Mouse (Mus musculus) CH12.LX (cell line): ENCODE data around the gene Nfe2l1.

Experiments used
- CHD2 ChIP-seq: IDR thresholded peaks from 2 replicates; pipeline ENCODE4 v1.6.1; 2011; ENCODE audit warnings: low read length, improper control_type of control experiment
- CTCF ChIP-seq, 2 experiments: IDR thresholded peaks in 1 of 2; conservative IDR thresholded peaks in 1 of 2; 2 replicates each; pipeline ENCODE4 v1.5.1; 2011 to 2012; ENCODE audit warnings: low read depth in 2 of 2, low read length in 2 of 2, improper control_type of control experiment in 1 of 2, inconsistent platforms in 1 of 2, mild to moderate bottlenecking in 1 of 2, moderate library complexity in 1 of 2
- EP300 ChIP-seq: IDR thresholded peaks from 2 replicates; pipeline ENCODE4 v1.6.1; 2011; ENCODE audit warnings: low read length, improper control_type of control experiment
- GABPA ChIP-seq: IDR thresholded peaks from 2 replicates; pipeline ENCODE4 v1.6.1; 2012; ENCODE audit warnings: low read depth, low read length, improper control_type of control experiment, inconsistent platforms; ENCODE audit not compliant: insufficient replicate concordance
- MAFK ChIP-seq: IDR thresholded peaks from 2 replicates; pipeline ENCODE4 v1.6.1; 2011; ENCODE audit warnings: low read length, improper control_type of control experiment; ENCODE audit not compliant: insufficient replicate concordance
- MAZ ChIP-seq: IDR thresholded peaks from 2 replicates; pipeline ENCODE4 v1.6.1; 2012; ENCODE audit warnings: low read depth, mild to moderate bottlenecking, inconsistent platforms, low read length, improper control_type of control experiment, moderate library complexity
- MYC ChIP-seq: IDR thresholded peaks from 2 replicates; pipeline ENCODE4 v1.6.1; 2011; ENCODE audit warnings: low read depth, mild to moderate bottlenecking, improper control_type of control experiment, low read length
- POLR2A ChIP-seq: IDR thresholded peaks from 2 replicates; pipeline ENCODE4 v1.6.1; 2011; ENCODE audit warnings: low read depth, mild to moderate bottlenecking, improper control_type of control experiment, low read length
- TCF12 ChIP-seq: IDR thresholded peaks from 2 replicates; pipeline ENCODE4 v1.6.1; 2014; ENCODE audit warnings: low read depth, mild to moderate bottlenecking, inconsistent platforms, low read length, improper control_type of control experiment
- UBTF ChIP-seq: IDR thresholded peaks from 2 replicates; pipeline ENCODE4 v1.6.1; 2012; ENCODE audit warnings: low read depth, mild to moderate bottlenecking, inconsistent platforms, low read length, improper control_type of control experiment, moderate library complexity
- USF1 ChIP-seq: IDR thresholded peaks from 2 replicates; pipeline ENCODE4 v1.6.1; 2014; ENCODE audit warnings: low read depth, mild to moderate bottlenecking, inconsistent platforms, low read length, improper control_type of control experiment
- USF2 ChIP-seq: conservative IDR thresholded peaks from 2 replicates; pipeline ENCODE4 v1.6.1; 2011; ENCODE audit warnings: low read depth, low read length, improper control_type of control experiment
- ZMIZ1 ChIP-seq: IDR thresholded peaks from 2 replicates; pipeline ENCODE4 v1.6.1; 2012; ENCODE audit warnings: low read depth, mild to moderate bottlenecking, inconsistent platforms, low read length, improper control_type of control experiment

DNA sequence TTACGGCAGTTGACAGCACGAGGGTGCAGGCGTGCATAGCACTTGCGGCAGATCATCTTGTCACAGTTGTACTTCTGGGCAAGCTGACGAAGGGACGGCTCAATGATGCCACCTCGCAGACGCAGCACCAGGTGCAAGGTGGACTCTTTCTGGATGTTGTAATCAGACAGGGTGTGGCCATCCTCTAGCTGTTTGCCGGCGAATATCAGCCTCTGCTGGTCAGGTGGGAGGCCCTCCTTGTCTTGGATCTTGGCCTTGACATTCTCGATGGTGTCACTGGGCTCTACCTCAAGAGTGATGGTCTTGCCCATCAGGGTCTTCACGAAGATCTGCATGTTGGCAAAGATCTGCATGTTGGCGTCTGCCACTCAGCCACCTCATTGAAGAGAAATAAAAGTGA lies 34.3 kb downstream of the Nfe2l1 start:
- TF ChIP-seq POLR2A: no peak
- TF ChIP-seq MAZ: no peak
- TF ChIP-seq CTCF (conservative IDR thresholded peaks at IDR 0.05 in 1 of 2, IDR thresholded peaks at IDR 0.05 in 1 of 2; ENCODE audit: low read depth in 2 of 2, low read length in 2 of 2): no peak
- TF ChIP-seq EP300: no peak
- no peak for TF ChIP-seq USF1
- no peak for TF ChIP-seq CHD2
- TF ChIP-seq MAFK: no peak
- TF ChIP-seq USF2: no peak
- no peak for TF ChIP-seq GABPA
- TF ChIP-seq UBTF: no peak
- TF ChIP-seq ZMIZ1: no peak
- no peak for TF ChIP-seq TCF12
- no peak for TF ChIP-seq MYC
